Mouse (Mus musculus): ENCODE results near the gene Tmem239. TPM values are rescaled to one million over a fixed set of nuclear protein-coding genes. Genes with fewer than 3 reads are reported as not detected.

Gene Tmem239
- total RNA-seq, 2 experiments from 2014 or later: not detected

DNA sequence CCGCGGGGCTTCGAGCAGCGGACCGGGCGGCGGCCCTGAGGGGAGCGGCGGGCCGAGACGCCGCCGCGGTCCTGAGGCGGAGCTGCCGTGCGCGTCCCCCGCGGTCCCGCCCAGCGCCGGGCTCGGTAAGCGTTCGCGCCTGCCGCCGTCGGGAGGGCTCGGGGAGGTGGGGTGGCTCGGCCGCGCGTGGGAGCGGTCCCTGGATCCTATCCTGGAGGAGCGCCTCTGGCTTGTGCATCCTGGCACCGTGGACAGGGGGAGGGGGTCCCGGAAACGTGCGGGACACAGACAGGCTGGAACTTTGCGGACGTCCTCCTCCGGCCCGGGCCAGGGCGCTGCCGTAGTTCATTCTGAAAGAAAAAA, 44.1 kb downstream of the Tmem239 start:
- peak; percentile 52 to 80 for DNase-seq
- intact Hi-C loops (cut with DNase I): no loop called here

DNA sequence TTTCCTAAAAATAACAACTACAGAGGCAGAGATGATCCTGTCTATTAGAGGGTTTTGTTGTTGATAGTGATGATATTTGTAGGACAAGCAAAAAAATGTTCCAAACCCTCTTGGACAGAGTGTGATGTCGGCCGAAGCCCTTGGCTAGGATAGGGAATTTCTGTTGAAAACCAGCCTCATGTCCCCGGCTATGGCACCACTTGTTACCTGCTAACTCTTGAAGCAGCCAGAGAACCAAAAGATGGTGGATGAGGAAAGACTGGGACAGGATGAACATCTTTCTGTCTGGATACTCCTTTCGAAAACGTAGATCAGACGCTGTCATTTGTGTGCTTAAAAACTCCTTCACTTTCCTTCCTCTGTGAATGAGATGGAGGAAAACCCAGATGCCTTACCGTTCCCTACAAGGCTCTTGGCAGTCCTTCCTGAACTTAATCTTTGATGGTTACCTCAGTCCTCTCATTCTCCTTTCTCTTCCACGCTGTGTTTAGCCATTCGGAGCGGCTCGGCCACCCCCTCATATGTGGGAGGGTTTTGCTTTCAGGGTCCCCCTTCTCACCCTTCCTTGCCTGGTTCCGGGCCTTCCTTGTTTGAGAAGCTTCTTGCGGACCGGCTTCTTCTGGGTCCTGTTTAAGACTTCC, 44.9 kb downstream of the Tmem239 start:
- DNase-seq: no peak
- intact Hi-C loops (cut with DNase I): no loop called here

DNA sequence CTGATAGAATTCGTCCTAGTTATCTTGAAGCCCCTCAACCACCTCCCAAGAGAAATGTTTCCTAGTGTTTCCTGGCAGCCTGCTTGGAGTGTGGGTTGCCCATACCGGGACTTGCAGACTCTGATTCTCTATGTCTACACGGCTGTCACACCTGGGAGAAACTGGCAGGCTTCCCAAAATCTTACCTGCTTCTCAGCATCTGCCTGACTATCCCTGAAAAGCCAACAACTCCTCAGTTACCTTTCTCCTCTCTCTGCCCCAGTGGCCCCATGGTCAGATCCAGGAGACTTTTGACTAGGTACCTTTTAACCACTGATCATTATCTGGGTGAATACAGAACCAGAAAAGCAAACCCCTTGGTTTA, 45.4 kb downstream of the Tmem239 start:
- intact Hi-C loops (cut with DNase I): no loop called here
- no peak for DNase-seq

DNA sequence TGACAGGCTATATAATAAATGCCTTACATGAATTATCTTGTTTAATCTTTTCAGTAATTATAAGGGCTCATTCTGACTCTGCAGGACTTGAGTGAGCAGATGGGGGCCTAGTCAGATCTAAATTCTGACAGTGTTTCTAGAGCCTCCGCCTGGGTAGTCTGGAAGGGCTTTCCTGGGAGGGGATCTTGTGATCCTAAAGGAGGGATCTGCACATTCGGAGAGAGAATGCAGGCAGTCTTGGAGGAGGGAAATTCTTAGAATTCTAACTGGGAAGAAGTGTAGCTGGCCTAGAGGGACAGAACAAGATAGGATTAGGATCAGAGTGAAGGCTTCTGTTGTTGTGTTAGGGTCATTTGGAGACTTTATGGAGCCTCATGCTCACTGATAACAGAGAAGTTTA, 46.0 kb downstream of the Tmem239 start:
- intact Hi-C loops (cut with DNase I): no loop called here
- no peak for DNase-seq

DNA sequence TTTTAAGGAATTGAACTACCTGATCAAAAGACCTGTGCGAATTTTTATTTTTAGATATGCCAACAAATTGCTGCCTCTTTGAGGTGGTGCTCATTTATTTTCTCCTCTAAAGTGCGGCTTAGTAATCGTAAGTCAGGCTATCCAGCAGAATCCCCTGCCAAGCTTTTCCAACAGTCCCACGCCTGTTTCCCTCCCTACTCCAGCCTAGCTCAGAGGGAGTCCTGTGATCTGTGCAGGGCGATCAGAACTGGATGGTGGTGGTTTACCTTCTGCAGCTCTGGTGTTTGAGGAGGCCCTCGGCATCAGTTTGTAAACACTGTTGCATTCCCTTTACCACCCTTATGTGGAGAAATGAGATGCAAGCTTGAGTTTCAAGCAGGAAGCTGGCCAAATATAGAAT, 47.1 kb downstream of the Tmem239 start:
- DNase-seq: no peak
- intact Hi-C loops (cut with DNase I): no loop called here

DNA sequence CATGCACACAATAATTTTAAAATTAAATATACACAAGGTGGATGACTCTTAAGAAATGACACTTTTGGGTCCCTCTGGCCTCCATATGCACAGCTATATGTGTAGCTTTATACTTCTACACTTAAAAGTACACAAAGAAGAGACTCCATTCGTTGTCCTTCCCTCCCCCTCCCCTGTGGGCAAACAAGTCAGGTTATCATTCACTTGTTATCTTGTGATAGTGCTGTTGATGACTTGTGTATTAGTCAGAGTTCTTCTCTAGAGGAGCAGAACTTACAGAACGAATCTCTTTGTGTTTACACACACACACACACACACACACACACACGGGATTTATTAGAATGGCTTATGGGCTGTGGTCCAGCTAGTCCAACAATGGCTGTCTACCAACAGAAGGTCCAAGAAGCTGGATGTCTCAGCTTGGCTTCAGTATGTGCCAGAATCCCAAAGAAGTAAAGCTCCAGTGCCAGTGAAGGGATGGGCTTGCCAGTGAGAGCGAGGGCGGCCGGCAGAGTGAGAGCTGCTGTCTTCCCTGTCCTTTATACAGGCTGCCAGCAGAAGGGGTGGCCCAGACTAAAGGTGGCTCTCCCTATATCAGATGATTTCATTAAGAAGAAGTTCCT, 48.6 kb downstream of the Tmem239 start:
- no peak for DNase-seq
- intact Hi-C loops (cut with DNase I): no loop called here

Other genes with a start within 250 kb of the Tmem239 start
- 100 to 1,000 TPM; 122 to 131 TPM for gene Snrpb, start 227.1 kb upstream of the Tmem239 start, total RNA-seq (2021)
- not detected for gene Tmc2, start 211.3 kb upstream of the Tmem239 start, total RNA-seq (2021)
- gene Nop56, start 132.0 kb upstream of the Tmem239 start, total RNA-seq (2021): 10 to 100 TPM; 24.8 to 32.5 TPM
- gene Idh3b, start 121.9 kb upstream of the Tmem239 start, total RNA-seq (2021): 100 to 1,000 TPM; 448 to 491 TPM
- gene Ebf4, start 111.3 kb upstream of the Tmem239 start, total RNA-seq (2021): under 1 TPM; 0.15 to 0.27 TPM
- gene Cpxm1, start 8.9 kb upstream of the Tmem239 start, total RNA-seq (2021): 1 to 10 TPM; 2.1 to 3.1 TPM
- gene Gm28372, start 1.2 kb upstream of the Tmem239 start, total RNA-seq (2021): not detected
- not detected for gene 1700020A23Rik, start 1.2 kb upstream of the Tmem239 start, total RNA-seq (2021)
- gene Vps16, start 17.9 kb downstream of the Tmem239 start, total RNA-seq (2021): 10 to 100 TPM; 14.9 to 18.7 TPM
- gene Pced1a, start 18.2 kb downstream of the Tmem239 start, total RNA-seq (2021): 1 to 10 TPM; 2.8 to 4.0 TPM
- gene Ptpra, start 43.8 kb downstream of the Tmem239 start, total RNA-seq (2021): 10 to 100 TPM; 15.5 to 20.6 TPM
- 10 to 100 TPM; 38.6 to 47.7 TPM for gene Mrps26, start 157.3 kb downstream of the Tmem239 start, total RNA-seq (2021)
- gene Oxt, start 169.7 kb downstream of the Tmem239 start, total RNA-seq (2021): not detected
- gene Avp, start 176.1 kb downstream of the Tmem239 start, total RNA-seq (2021): not detected
- gene Fastkd5, start 223.5 kb downstream of the Tmem239 start, total RNA-seq (2021): 1 to 10 TPM; 4.9 to 5.2 TPM
- 1 to 10 TPM; 3.4 to 5.3 TPM for gene Ubox5, start 223.6 kb downstream of the Tmem239 start, total RNA-seq (2021)
- 1 to 10 TPM; 1.9 to 2.4 TPM for gene Lzts3, start 236.3 kb downstream of the Tmem239 start, total RNA-seq (2021)